Mouse (Mus musculus) left cerebral cortex, adult 18-20 months (tissue): ENCODE results near the gene Aff3. TPM values are rescaled to one million over a fixed set of nuclear protein-coding genes. Genes with fewer than 3 reads are reported as not detected.

Experiments
- DNase-seq, 2 experiments: peaks; one replicate each; pipeline ENCODE4 v3.0.0; 2021 to 2022; ENCODE audit warnings: low spot score in 2 of 2, mixed read lengths in 1 of 2
- total RNA-seq, 2 experiments: library from RNA; stranded (reverse); gene quantifications; 2 replicates each; pipeline ENCODE4 v1.2.3; 2021

Gene Aff3
- total RNA-seq, 2 experiments from 2014 or later, result 103 to 107 TPM

- DNase-seq, result no peak
These were observed 372.8 kb downstream of the Aff3 start for GRCm38 (mm10) chr1:38291915-38292314.

GRCm38 (mm10) chr1:38291497-38291896, 373.3 kb downstream of the Aff3 start:
- DNase-seq, result no peak

- no peak for DNase-seq
These were observed 373.9 kb downstream of the Aff3 start for GRCm38 (mm10) chr1:38290881-38291280.

GRCm38 (mm10) chr1:38289891-38290290, 374.9 kb downstream of the Aff3 start:
- no peak for DNase-seq

- peak; percentile 59 to 78 for DNase-seq
These were observed 376.0 kb downstream of the Aff3 start for GRCm38 (mm10) chr1:38288716-38289115.

GRCm38 (mm10) chr1:38286551-38286950, 378.2 kb downstream of the Aff3 start:
- no peak for DNase-seq

- no peak for DNase-seq
These were observed 384.2 kb downstream of the Aff3 start for GRCm38 (mm10) chr1:38280549-38280948.

- no peak for DNase-seq
These were observed 393.4 kb downstream of the Aff3 start for GRCm38 (mm10) chr1:38271312-38271711.

- DNase-seq, result no peak
These were observed 396.3 kb downstream of the Aff3 start for GRCm38 (mm10) chr1:38268246-38269042.

GRCm38 (mm10) chr1:38263251-38263650, 401.5 kb downstream of the Aff3 start:
- DNase-seq, result no peak

GRCm38 (mm10) chr1:38262362-38263154, 402.2 kb downstream of the Aff3 start:
- DNase-seq, result no peak

- DNase-seq, result no peak
These were observed 403.7 kb downstream of the Aff3 start for GRCm38 (mm10) chr1:38261076-38261475.

- DNase-seq, result no peak
These were observed 405.0 kb downstream of the Aff3 start for GRCm38 (mm10) chr1:38259541-38260338.

- DNase-seq, result no peak
These were observed 410.3 kb downstream of the Aff3 start for GRCm38 (mm10) chr1:38254426-38254825.

GRCm38 (mm10) chr1:38252766-38253079, 412.0 kb downstream of the Aff3 start:
- DNase-seq, result peak in 1 of 2 experiments; percentile 34

GRCm38 (mm10) chr1:38252031-38252765, 412.6 kb downstream of the Aff3 start:
- DNase-seq, result no peak

GRCm38 (mm10) chr1:38251448-38251847, 413.3 kb downstream of the Aff3 start:
- DNase-seq, result no peak

GRCm38 (mm10) chr1:38250246-38250645, 414.5 kb downstream of the Aff3 start:
- DNase-seq, result no peak

- DNase-seq, result no peak
These were observed 415.2 kb downstream of the Aff3 start for GRCm38 (mm10) chr1:38249561-38249960.

- DNase-seq, result no peak
These were observed 416.7 kb downstream of the Aff3 start for GRCm38 (mm10) chr1:38248027-38248426.

- no peak for DNase-seq
These were observed 422.2 kb downstream of the Aff3 start for GRCm38 (mm10) chr1:38242559-38242958.
